Mouse (Mus musculus): ENCODE results near the gene Dglucy. TPM values are rescaled to one million over a fixed set of nuclear protein-coding genes. Genes with fewer than 3 reads are reported as not detected.

Gene Dglucy
- polyA plus RNA-seq, 1 experiment from 2014 or later: 3.6 TPM

Other genes starting within 250 kb of the Dglucy start
- gene Rps6ka5, start 52.1 kb upstream of the Dglucy start, polyA plus RNA-seq (2015; fragmentation: Nextera tagmentation; extraction: Ambion mirVana): 13.0 and 13.7 TPM in 2 replicates
- 1.1 and 1.2 TPM in 2 replicates for gene Gpr68, start 129.1 kb downstream of the Dglucy start, polyA plus RNA-seq (2015; fragmentation: Nextera tagmentation; extraction: Ambion mirVana)
- gene Ccdc88c, start 250.0 kb downstream of the Dglucy start, polyA plus RNA-seq (2015; fragmentation: Nextera tagmentation; extraction: Ambion mirVana): 18.3 and 20.3 TPM in 2 replicates

Data from forebrain, embryonic 15.5 days (tissue).